ENCODE assay signal across 13 mouse cellular contexts in genomic region chr5:30753128-30753527, GRCm38 (mm10). TPM values are rescaled to one million over a fixed set of nuclear protein-coding genes. Genes with fewer than 3 reads are reported as not detected.
DNase-seq lines count a peak whose midpoint lies in the region; ATAC-seq lines count a peak whose summit lies in the region.
"Had no signal": no experiment of that assay in that cellular context is flagged by ENCODE, and none has a peak within 500 bp of the region (broad histone marks: within the 10 kb centered on the region; RNA-seq: fewer than 3 reads in every experiment).

No protein-coding gene starts in this region.

- peaks cover 4% of the 10 kb centered on the region; the same call in 1 of the 2 replicates for H3K27me3 ChIP-seq in heart, embryonic 12.5 days (replicated peaks)
- H3K27me3 ChIP-seq: limb, embryonic 13.5 days had no signal

- no peaks in the 10 kb centered on the region for H3K36me3 ChIP-seq in heart, embryonic 12.5 days
- H3K36me3 ChIP-seq: limb, embryonic 13.5 days had no signal

- H3K27ac ChIP-seq in heart, embryonic 12.5 days (ENCODE audit: poor library complexity, severe bottlenecking), result no peak overlapping the region
- H3K27ac ChIP-seq: limb, embryonic 13.5 days had no signal

- no peak overlapping the region for H3K4me3 ChIP-seq in heart, embryonic 12.5 days
- H3K4me3 ChIP-seq: limb, embryonic 13.5 days; megakaryocyte, embryonic 14.5 days had no signal

- DNase-seq in heart, postnatal 4 days, result peak; percentile 36
- peak; percentile 11 for DNase-seq in lung, postnatal 36 days
- no peak for DNase-seq in lung, adult 18-20 months
- peak; percentile 38 to 49 for DNase-seq in cerebellum, postnatal 36 days
- peak; percentile 33 to 61 for DNase-seq in gastrocnemius, postnatal 4 days (ENCODE audit: low spot score in 2 of 2)
- DNase-seq in Muller cell, postnatal 12 days (ENCODE audit: inconsistent ontology term), result no peak
- DNase-seq: kidney, adult 8-10 months; lung, adult 2 months had no signal

- H3K4me2 ChIP-seq in heart, embryonic 12.5 days, result no peak overlapping the region
- H3K4me2 ChIP-seq: limb, embryonic 13.5 days had no signal

- ATAC-seq in heart, embryonic 12.5 days (ENCODE audit: insufficient number of reproducible peaks, low FRiP score), result no peak
- ATAC-seq: hindbrain, embryonic 16.5 days; Patski had no signal

- no peaks in the 10 kb centered on the region for H3K9me3 ChIP-seq in heart, embryonic 12.5 days (replicated peaks)
- H3K9me3 ChIP-seq: limb, embryonic 13.5 days; megakaryocyte, embryonic 14.5 days had no signal

- H3K4me1 ChIP-seq in heart, embryonic 12.5 days (replicated peaks), result peaks cover 14% of the 10 kb centered on the region

- WGBS in heart, embryonic 12.5 days, result 77% methylated on average over 4 of the region's 4 CpGs

- no peak overlapping the region for H3K9ac ChIP-seq in heart, embryonic 12.5 days
- H3K9ac ChIP-seq: limb, embryonic 13.5 days had no signal

RNA-seq across cellular contexts. Expression of gene Dpysl5, which starts 41.8 kb away (rescaled TPM):
- 1 to 10 TPM; 1.6 to 2.0 TPM for total RNA-seq in heart, postnatal 4 days (2021)
- polyA plus RNA-seq in heart, embryonic 12.5 days (2016; fragmentation: Nextera tagmentation; extraction: Ambion mirVana), result 3.6 and 4.4 TPM in 2 replicates
- total RNA-seq in gastrocnemius, postnatal 4 days (2021), result 1 to 10 TPM; 5.6 to 7.4 TPM

Comparison
In these comparisons a context has a peak if more than half of its experiments do, and no peak if none do; other contexts are left out.
1. DNase-seq: peak in heart, postnatal 4 days (single experiment), lung, postnatal 36 days (single experiment), cerebellum, postnatal 36 days (2 of 2) and gastrocnemius, postnatal 4 days (2 of 2); none in lung, adult 18-20 months (0 of 2) and Muller cell, postnatal 12 days (single experiment).